Mouse (Mus musculus): ENCODE results near the gene Diras1. TPM values are rescaled to one million over a fixed set of nuclear protein-coding genes. Genes with fewer than 3 reads are reported as not detected.
A peak's percentile ranks its signal among the peaks of the same experiment; 100 is the strongest.

Gene Diras1
- total and polyA plus RNA-seq, 2 experiments from 2014 or later: 70.2 to 76.0 TPM

- Histone ChIP-seq H3K27ac (ENCODE audit: low read depth, low read length) (no peak overlapping the region), H3K4me3 (ENCODE audit: low read depth, low read length) (peak overlapping the region; percentile 2; the same call in 1 of the 2 replicates), H3K27me3 (ENCODE audit: insufficient read depth, low read length) (no peaks in the 10 kb centered on the region), H3K4me1 (ENCODE audit: insufficient read depth) (peaks cover 26% of the 10 kb centered on the region), H3K9ac (peak overlapping the region; percentile 29), H3K4me2 (ENCODE audit: low read depth) (peak overlapping the region; percentile 44), H3K36me3 (ENCODE audit: insufficient read depth) (no peaks in the 10 kb centered on the region), H3K9me3 (ENCODE audit: low read length) (no peaks in the 10 kb centered on the region)
- ATAC-seq (peak; percentile 85), DNase-seq (peak; percentile 95)
- TF ChIP-seq CTCF (IDR thresholded peaks at IDR 0.05; ENCODE audit: low read depth): peak; percentile 92
- 28% methylated on average over 37 of the region's 37 CpGs for WGBS
Observed at GRCm38 (mm10) chr10:80999362-81000196, 25.9 kb downstream of the Diras1 start.

GRCm38 (mm10) chr10:80998778-80999177 lies 26.7 kb downstream of the Diras1 start:
- ATAC-seq (no peak), DNase-seq (peak; percentile 74)
- no peak overlapping the region for H3K9ac ChIP-seq
- H3K27me3 ChIP-seq (ENCODE audit: insufficient read depth, low read length): no peaks in the 10 kb centered on the region
- no peak overlapping the region for H3K4me3 ChIP-seq (ENCODE audit: low read depth, low read length)
- H3K36me3 ChIP-seq (ENCODE audit: insufficient read depth): no peaks in the 10 kb centered on the region
- H3K4me1 ChIP-seq (ENCODE audit: insufficient read depth): peaks cover 26% of the 10 kb centered on the region
- H3K9me3 ChIP-seq (ENCODE audit: low read length): no peaks in the 10 kb centered on the region
- 15% methylated on average over 12 of the region's 12 CpGs for WGBS
- H3K4me2 ChIP-seq (ENCODE audit: low read depth): no peak overlapping the region
- H3K27ac ChIP-seq (ENCODE audit: low read depth, low read length): no peak overlapping the region
- TF ChIP-seq CTCF (IDR thresholded peaks at IDR 0.05; ENCODE audit: low read depth): peak; percentile 75

- H3K4me3 ChIP-seq (ENCODE audit: low read depth, low read length): no peak overlapping the region
- H3K4me2 ChIP-seq (ENCODE audit: low read depth): no peak overlapping the region
- H3K9ac ChIP-seq: no peak overlapping the region
- H3K36me3 ChIP-seq (ENCODE audit: insufficient read depth): no peaks in the 10 kb centered on the region
- no peak for TF ChIP-seq CTCF (IDR thresholded peaks at IDR 0.05; ENCODE audit: low read depth)
- H3K9me3 ChIP-seq (ENCODE audit: low read length): no peaks in the 10 kb centered on the region
- ATAC-seq: no peak
- no peaks in the 10 kb centered on the region for H3K27me3 ChIP-seq (ENCODE audit: insufficient read depth, low read length)
- no peak for DNase-seq
- peaks cover 26% of the 10 kb centered on the region for H3K4me1 ChIP-seq (ENCODE audit: insufficient read depth)
- WGBS: 23% methylated on average over 14 of the region's 14 CpGs
- no peak overlapping the region for H3K27ac ChIP-seq (ENCODE audit: low read depth, low read length)
Observed at GRCm38 (mm10) chr10:80998021-80998420, 27.4 kb downstream of the Diras1 start.

DNA sequence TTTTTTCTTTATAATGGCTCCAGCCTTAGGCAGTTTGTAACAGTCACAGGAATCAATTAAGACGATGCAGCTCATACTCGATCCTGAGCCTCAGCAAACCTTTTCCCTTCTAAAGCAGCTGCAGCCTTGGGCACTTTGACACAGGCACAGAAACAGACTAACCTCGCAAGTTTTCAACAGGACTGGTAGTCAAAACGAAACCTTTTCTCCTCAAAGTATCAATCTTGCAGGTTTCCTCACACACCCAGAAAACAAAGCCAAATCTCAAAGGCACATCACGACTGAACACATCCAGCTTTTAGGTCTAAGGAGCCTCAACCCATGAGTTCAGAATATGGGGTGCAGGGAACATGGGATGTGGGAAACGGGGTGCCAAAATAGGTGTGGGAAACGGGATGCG lies 28.1 kb downstream of the Diras1 start:
- Histone ChIP-seq H3K4me3 (ENCODE audit: low read depth, low read length) (no peak overlapping the region), H3K27ac (ENCODE audit: low read depth, low read length) (no peak overlapping the region), H3K9me3 (ENCODE audit: low read length) (no peaks in the 10 kb centered on the region), H3K27me3 (ENCODE audit: insufficient read depth, low read length) (no peaks in the 10 kb centered on the region), H3K4me1 (ENCODE audit: insufficient read depth) (peaks cover 19% of the 10 kb centered on the region), H3K36me3 (ENCODE audit: insufficient read depth) (no peaks in the 10 kb centered on the region), H3K9ac (no peak overlapping the region), H3K4me2 (ENCODE audit: low read depth) (no peak overlapping the region)
- no peak for TF ChIP-seq CTCF (IDR thresholded peaks at IDR 0.05; ENCODE audit: low read depth)
- DNase-seq (no peak), ATAC-seq (no peak)
- 87% methylated on average over 8 of the region's 8 CpGs for WGBS

DNA sequence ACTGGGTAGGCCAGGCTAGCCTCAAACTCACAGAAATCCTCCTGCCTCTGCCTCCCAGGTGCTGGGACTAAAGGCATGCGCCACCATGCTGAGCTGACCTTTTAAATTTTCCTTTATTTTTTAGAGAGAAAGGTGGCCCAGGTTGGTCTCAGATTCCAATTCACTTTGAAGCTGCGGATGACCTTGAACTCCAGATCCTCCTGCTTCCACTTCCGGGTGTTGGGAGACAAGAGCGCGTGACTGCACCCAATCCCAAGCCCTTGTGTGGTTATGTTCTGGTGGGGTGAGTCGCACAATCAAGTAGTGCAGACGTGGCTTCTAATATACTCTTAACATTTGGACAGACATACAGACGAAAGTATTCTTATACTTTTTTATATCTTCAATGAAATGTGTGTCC lies 29.0 kb downstream of the Diras1 start:
- Histone ChIP-seq H3K36me3 (ENCODE audit: insufficient read depth) (no peaks in the 10 kb centered on the region), H3K4me1 (ENCODE audit: insufficient read depth) (peaks cover 15% of the 10 kb centered on the region), H3K4me2 (ENCODE audit: low read depth) (no peak overlapping the region), H3K9me3 (ENCODE audit: low read length) (no peaks in the 10 kb centered on the region), H3K27me3 (ENCODE audit: insufficient read depth, low read length) (no peaks in the 10 kb centered on the region), H3K27ac (ENCODE audit: low read depth, low read length) (no peak overlapping the region), H3K4me3 (ENCODE audit: low read depth, low read length) (no peak overlapping the region), H3K9ac (no peak overlapping the region)
- no peak for ATAC-seq
- 95% methylated on average over 8 of the region's 8 CpGs for WGBS
- no peak for TF ChIP-seq CTCF (IDR thresholded peaks at IDR 0.05; ENCODE audit: low read depth)
- no peak for DNase-seq

GRCm38 (mm10) chr10:80995091-80995632 lies 30.3 kb downstream of the Diras1 start:
- DNase-seq (peak; percentile 91), ATAC-seq (peak; percentile 59)
- Histone ChIP-seq H3K27me3 (ENCODE audit: insufficient read depth, low read length) (no peaks in the 10 kb centered on the region), H3K4me1 (ENCODE audit: insufficient read depth) (peaks cover 2% of the 10 kb centered on the region; the same call in 1 of the 2 replicates), H3K4me2 (ENCODE audit: low read depth) (peak overlapping the region; percentile 40), H3K9ac (no peak overlapping the region), H3K4me3 (ENCODE audit: low read depth, low read length) (no peak overlapping the region), H3K27ac (ENCODE audit: low read depth, low read length) (no peak overlapping the region), H3K9me3 (ENCODE audit: low read length) (no peaks in the 10 kb centered on the region), H3K36me3 (ENCODE audit: insufficient read depth) (no peaks in the 10 kb centered on the region)
- peak; percentile 100 for TF ChIP-seq CTCF (IDR thresholded peaks at IDR 0.05; ENCODE audit: low read depth)
- 9% methylated on average over 21 of the region's 21 CpGs for WGBS

DNA sequence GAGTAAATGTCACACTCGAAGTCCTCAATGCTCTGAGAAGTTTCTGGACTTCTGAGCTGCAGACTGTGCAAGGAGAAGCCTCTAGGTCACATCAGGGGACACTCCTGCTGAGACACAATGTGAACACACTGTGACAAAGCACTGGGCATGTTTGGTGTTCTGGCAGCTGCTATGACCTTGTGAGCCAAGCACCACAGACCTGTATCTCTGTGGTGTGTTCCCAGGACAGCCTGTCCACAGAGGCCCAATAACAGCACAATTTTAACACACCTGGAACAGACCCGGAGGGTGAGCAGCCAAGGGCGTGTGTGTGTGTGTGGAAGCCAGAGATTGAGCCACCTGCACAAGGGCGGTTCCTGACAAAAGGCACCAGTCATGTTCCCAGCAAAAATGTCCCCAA lies 30.8 kb downstream of the Diras1 start:
- 53% methylated on average over 4 of the region's 4 CpGs for WGBS
- Histone ChIP-seq H3K27ac (ENCODE audit: low read depth, low read length) (no peak overlapping the region), H3K4me1 (ENCODE audit: insufficient read depth) (no peaks in the 10 kb centered on the region), H3K36me3 (ENCODE audit: insufficient read depth) (no peaks in the 10 kb centered on the region), H3K4me2 (ENCODE audit: low read depth) (peak overlapping the region; percentile 40), H3K9me3 (ENCODE audit: low read length) (no peaks in the 10 kb centered on the region), H3K9ac (no peak overlapping the region), H3K4me3 (ENCODE audit: low read depth, low read length) (no peak overlapping the region), H3K27me3 (ENCODE audit: insufficient read depth, low read length) (no peaks in the 10 kb centered on the region)
- DNase-seq (no peak), ATAC-seq (no peak)
- no peak for TF ChIP-seq CTCF (IDR thresholded peaks at IDR 0.05; ENCODE audit: low read depth)
